Mouse (Mus musculus) lung, embryonic 14.5 days (tissue): ENCODE data around the gene Cks2. TPM values are rescaled to one million over a fixed set of nuclear protein-coding genes. Genes with fewer than 3 reads are reported as not detected.
"Not testable (repeated sequence)": the region's sequence is repeated elsewhere in the genome, so short reads cannot be mapped to it uniquely, and the experiment has no call there.

ENCODE experiments used
- ATAC-seq: fragments of 200-750 bp; cut with Nextera tagmentation; 2 replicates; pipeline ENCODE4 v1.8.0; 2017; ENCODE audit warnings: mild to moderate bottlenecking, moderate TSS enrichment, moderate library complexity; ENCODE audit not compliant: insufficient read depth
- DNase-seq: peaks from one replicate; pipeline ENCODE4 v3.0.0-alpha.2; 2015
- H3K27ac ChIP-seq: fragments of 300-500 bp; sonication (generic); 2 replicates; pipeline ENCODE4 v1.5.1; 2014; ENCODE audit warnings: low read depth, mild to moderate bottlenecking, moderate library complexity
- H3K27me3 ChIP-seq: fragments of 300-500 bp; sonication (generic); 2 replicates; pipeline ENCODE4 v1.6.1; 2014; ENCODE audit warnings: low read length, control low read depth; ENCODE audit not compliant: insufficient read depth
- H3K36me3 ChIP-seq: fragments of 300-500 bp; sonication (generic); 2 replicates; pipeline ENCODE4 v1.6.1; 2014; ENCODE audit warnings: control low read depth; ENCODE audit not compliant: insufficient read depth
- H3K4me1 ChIP-seq: fragments of 300-500 bp; sonication (generic); 2 replicates; pipeline ENCODE4 v1.6.1; 2014; ENCODE audit warnings: antibody characterized with exemption, control low read depth; ENCODE audit not compliant: insufficient read depth
- H3K4me2 ChIP-seq: fragments of 300-500 bp; sonication (generic); 2 replicates; pipeline ENCODE4 v1.6.1; 2014; ENCODE audit warnings: mild to moderate bottlenecking
- H3K4me3 ChIP-seq: fragments of 300-500 bp; sonication (generic); 2 replicates; pipeline ENCODE4 v1.5.1; 2014; ENCODE audit warnings: low read depth, low read length
- H3K9ac ChIP-seq: fragments of 300-500 bp; sonication (generic); 2 replicates; pipeline ENCODE4 v1.6.1; 2014
- H3K9me3 ChIP-seq: fragments of 300-500 bp; sonication (generic); 2 replicates; pipeline ENCODE4 v1.6.1; 2016; ENCODE audit warnings: low read depth, low read length, control low read depth
- CTCF ChIP-seq: IDR thresholded peaks from 2 replicates; pipeline ENCODE4 v1.5.1; 2016; ENCODE audit warnings: antibody characterized with exemption, low read depth
- WGBS: fragments of 180-500 bp; shearing (Covaris S2); extraction: QIAGEN DNeasy Blood & Tissue Kit; methylation state at CpG from one replicate; pipeline ENCODE4 v1.1.7; 2014; 5-methylcytosine and 5-hydroxymethylcytosine counted together
- polyA plus RNA-seq: library from polyadenylated mRNA; unstranded; fragments of >200 nt; fragmentation: Nextera tagmentation; extraction: Ambion mirVana; gene quantifications from 2 replicates; pipeline ENCODE4 v1.2.1, GENCODE M21; 2014

The Cks2 gene
- polyA plus RNA-seq, 1 experiment from 2014 or later, result 436 TPM

GRCm38 (mm10) chr13:51659573-51659972, 14.5 kb downstream of the Cks2 start:
- TF ChIP-seq CTCF, result no peak
- no peaks in the 10 kb centered on the region for H3K27me3 ChIP-seq
- H3K27ac ChIP-seq, result no peak overlapping the region
- H3K4me3 ChIP-seq, result no peak overlapping the region
- H3K36me3 ChIP-seq, result peaks cover 94% of the 10 kb centered on the region
- H3K4me2 ChIP-seq, result no peak overlapping the region
- DNase-seq (no peak), ATAC-seq (no peak)
- H3K4me1 ChIP-seq, result no peaks in the 10 kb centered on the region
- H3K9ac ChIP-seq, result no peak overlapping the region
- no peaks in the 10 kb centered on the region for H3K9me3 ChIP-seq
- 97% methylated on average over 7 of the region's 7 CpGs for whole genome bisulfite sequencing

DNA sequence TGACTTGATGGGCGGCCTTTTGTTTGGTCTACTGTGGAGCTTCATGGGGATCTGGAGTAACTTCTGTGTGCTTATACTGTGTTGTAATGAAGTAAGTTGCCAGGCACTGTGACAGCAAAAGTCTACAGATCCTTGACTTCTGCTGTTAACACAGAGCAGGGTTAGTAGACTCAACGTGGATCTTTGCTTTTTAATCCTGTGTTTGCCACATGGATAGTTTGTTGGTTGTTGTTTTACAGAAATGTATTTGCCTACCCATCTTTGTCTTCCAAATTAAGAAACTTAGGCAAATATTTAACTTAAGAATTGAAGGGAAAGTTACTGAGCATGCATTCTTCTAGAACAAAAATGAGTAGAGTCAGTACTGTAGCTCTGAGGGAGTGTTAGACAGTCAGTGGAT, 18.5 kb downstream of the Cks2 start:
- no peak for TF ChIP-seq CTCF
- Histone ChIP-seq H3K9ac (no peak overlapping the region), H3K27me3 (no peaks in the 10 kb centered on the region), H3K4me2 (no peak overlapping the region), H3K4me3 (no peak overlapping the region), H3K9me3 (no peaks in the 10 kb centered on the region), H3K4me1 (no peaks in the 10 kb centered on the region), H3K27ac (no peak overlapping the region), H3K36me3 (peaks cover 91% of the 10 kb centered on the region)
- WGBS, result 89% methylated on average over 2 of the region's 2 CpGs
- ATAC-seq (no peak), DNase-seq (no peak)

DNA sequence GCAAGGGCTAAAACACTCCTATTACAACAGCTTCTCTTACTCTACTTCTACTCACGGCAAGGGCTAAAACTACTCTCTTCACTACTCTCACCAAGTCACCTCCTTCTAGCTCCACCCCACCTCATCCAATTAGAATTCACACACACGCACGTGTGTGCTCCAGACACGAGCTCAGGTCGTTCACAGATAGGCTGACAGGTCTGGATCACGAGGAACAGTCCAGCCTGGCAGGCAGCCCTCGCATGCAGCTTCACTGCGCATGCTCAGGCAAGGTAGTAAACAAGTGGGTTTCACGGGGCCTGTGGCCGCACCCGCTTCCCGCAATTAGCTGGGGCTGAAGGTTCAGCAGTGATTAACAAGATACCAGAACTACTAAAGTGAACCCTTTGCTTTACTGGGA, 23.2 kb downstream of the Cks2 start:
- 85% methylated on average over 12 of the region's 12 CpGs for WGBS
- DNase-seq, H3K27me3 ChIP-seq, H3K9ac ChIP-seq, H3K27ac ChIP-seq, H3K4me1 ChIP-seq, H3K9me3 ChIP-seq, H3K4me3 ChIP-seq, H3K4me2 ChIP-seq, ATAC-seq: not testable (repeated sequence)
- H3K36me3 ChIP-seq, result peaks cover 79% of the 10 kb centered on the region

GRCm38 (mm10) chr13:51676641-51677040, 31.6 kb downstream of the Cks2 start:
- no peak overlapping the region for H3K27ac ChIP-seq
- no peaks in the 10 kb centered on the region for H3K4me1 ChIP-seq
- H3K9ac ChIP-seq, result no peak overlapping the region
- no peak overlapping the region for H3K4me2 ChIP-seq
- DNase-seq (peak; percentile 16), ATAC-seq (no peak)
- no peaks in the 10 kb centered on the region for H3K9me3 ChIP-seq
- WGBS, result 59% methylated on average over 4 of the region's 4 CpGs
- no peak for TF ChIP-seq CTCF
- H3K36me3 ChIP-seq, result peaks cover 86% of the 10 kb centered on the region
- H3K27me3 ChIP-seq, result no peaks in the 10 kb centered on the region
- H3K4me3 ChIP-seq, result no peak overlapping the region

GRCm38 (mm10) chr13:51677041-51677440, 32.0 kb downstream of the Cks2 start:
- no peak overlapping the region for H3K4me3 ChIP-seq
- H3K9me3 ChIP-seq, result no peaks in the 10 kb centered on the region
- no peaks in the 10 kb centered on the region for H3K27me3 ChIP-seq
- H3K27ac ChIP-seq, result no peak overlapping the region
- H3K9ac ChIP-seq, result no peak overlapping the region
- peaks cover 88% of the 10 kb centered on the region for H3K36me3 ChIP-seq
- no peak for TF ChIP-seq CTCF
- 88% methylated on average over 12 of the region's 12 CpGs for WGBS
- no peaks in the 10 kb centered on the region for H3K4me1 ChIP-seq
- ATAC-seq, result no peak
- no peak overlapping the region for H3K4me2 ChIP-seq
- no peak for DNase-seq

- Histone ChIP-seq H3K36me3 (peaks cover 95% of the 10 kb centered on the region), H3K27me3 (no peaks in the 10 kb centered on the region), H3K9ac (no peak overlapping the region), H3K4me2 (no peak overlapping the region), H3K4me1 (no peaks in the 10 kb centered on the region), H3K4me3 (no peak overlapping the region), H3K9me3 (no peaks in the 10 kb centered on the region), H3K27ac (no peak overlapping the region)
- 92% methylated on average over 7 of the region's 7 CpGs for WGBS
- ATAC-seq, result peak; percentile 38; the same call in 1 of the 2 replicates
- no peak for TF ChIP-seq CTCF
- no peak for DNase-seq
These were observed 32.7 kb downstream of the Cks2 start for GRCm38 (mm10) chr13:51677630-51678185.

DNA sequence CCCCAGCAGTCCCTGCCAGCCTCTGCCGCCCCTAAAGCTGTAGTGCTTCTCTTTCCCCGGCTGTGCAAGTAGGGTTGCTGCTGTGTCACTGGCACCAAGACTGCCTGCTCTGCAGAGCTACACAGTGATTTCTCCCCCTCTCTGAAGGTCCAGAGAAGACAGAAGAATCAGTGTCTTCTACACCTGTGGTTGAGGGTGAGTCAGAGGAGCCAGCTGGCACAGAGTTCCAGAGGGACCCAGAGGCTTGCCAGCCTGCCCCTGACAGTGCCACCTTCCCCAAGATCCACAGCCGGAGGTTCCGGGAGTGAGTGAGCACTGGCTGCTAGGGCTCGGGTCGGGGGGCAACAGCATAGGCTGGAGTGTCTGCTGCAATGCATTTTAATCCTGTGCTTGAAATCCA, 33.7 kb downstream of the Cks2 start:
- WGBS, result 88% methylated on average over 6 of the region's 6 CpGs
- peaks cover 97% of the 10 kb centered on the region for H3K36me3 ChIP-seq
- DNase-seq (no peak), ATAC-seq (no peak)
- no peak for TF ChIP-seq CTCF
- H3K27me3 ChIP-seq, result no peaks in the 10 kb centered on the region
- H3K4me1 ChIP-seq, result no peaks in the 10 kb centered on the region
- no peak overlapping the region for H3K4me3 ChIP-seq
- no peak overlapping the region for H3K4me2 ChIP-seq
- H3K9me3 ChIP-seq, result no peaks in the 10 kb centered on the region
- no peak overlapping the region for H3K27ac ChIP-seq
- no peak overlapping the region for H3K9ac ChIP-seq

GRCm38 (mm10) chr13:51679332-51679731, 34.3 kb downstream of the Cks2 start:
- ATAC-seq (no peak), DNase-seq (no peak)
- Histone ChIP-seq H3K27ac (no peak overlapping the region), H3K27me3 (no peaks in the 10 kb centered on the region), H3K9ac (no peak overlapping the region), H3K4me2 (no peak overlapping the region), H3K36me3 (peaks cover 97% of the 10 kb centered on the region), H3K4me3 (no peak overlapping the region), H3K4me1 (no peaks in the 10 kb centered on the region), H3K9me3 (no peaks in the 10 kb centered on the region)
- 78% methylated on average over 4 of the region's 4 CpGs for WGBS
- TF ChIP-seq CTCF, result no peak
